Mouse (Mus musculus) spleen, postnatal 14 days (tissue): Measurements from ENCODE around the gene Ephb1.

Source experiments
- DNase-seq, 2 experiments: peaks; one replicate each; pipeline ENCODE4 v3.0.0; 2021 to 2022; ENCODE audit warnings: low spot score in 2 of 2

Ephb1 gene

GRCm38 (mm10) chr9:102354561-102354973 lies at the start of gene Ephb1:
Ephb1 (minus strand) TSS chr9:102354693.
- peak in 1 of 2 experiments; percentile 21 for DNase-seq

GRCm38 (mm10) chr9:102403086-102404021 lies 48.9 kb upstream of the Ephb1 start:
- DNase-seq, result no peak

GRCm38 (mm10) chr9:102402671-102403070 lies 48.2 kb upstream of the Ephb1 start:
- no peak for DNase-seq

- no peak for DNase-seq
Measured at GRCm38 (mm10) chr9:102388266-102388665, 33.8 kb upstream of the Ephb1 start.

GRCm38 (mm10) chr9:102386816-102387215 lies 32.3 kb upstream of the Ephb1 start:
- DNase-seq, result no peak

- DNase-seq, result no peak
Measured at GRCm38 (mm10) chr9:102380235-102380634, 25.7 kb upstream of the Ephb1 start.

GRCm38 (mm10) chr9:102374661-102375060 lies 20.2 kb upstream of the Ephb1 start:
- DNase-seq, result no peak

- DNase-seq, result no peak
Measured at GRCm38 (mm10) chr9:102373886-102374285, 19.4 kb upstream of the Ephb1 start.

- no peak for DNase-seq
Measured at GRCm38 (mm10) chr9:102371936-102372335, 17.4 kb upstream of the Ephb1 start.

- no peak for DNase-seq
Measured at GRCm38 (mm10) chr9:102371036-102371770, 16.7 kb upstream of the Ephb1 start.

- DNase-seq, result no peak
Measured at GRCm38 (mm10) chr9:102370141-102370540, 15.6 kb upstream of the Ephb1 start.

- DNase-seq, result no peak
Measured at GRCm38 (mm10) chr9:102369141-102369540, 14.6 kb upstream of the Ephb1 start.

- no peak for DNase-seq
Measured at GRCm38 (mm10) chr9:102367796-102368195, 13.3 kb upstream of the Ephb1 start.

- no peak for DNase-seq
Measured at GRCm38 (mm10) chr9:102365536-102365935, 11.0 kb upstream of the Ephb1 start.

- DNase-seq, result no peak
Measured at GRCm38 (mm10) chr9:102359311-102359710, 4.8 kb upstream of the Ephb1 start.

GRCm38 (mm10) chr9:102358711-102359110 lies 4.2 kb upstream of the Ephb1 start:
- no peak for DNase-seq

GRCm38 (mm10) chr9:102358011-102358410 lies 3.5 kb upstream of the Ephb1 start:
- no peak for DNase-seq

GRCm38 (mm10) chr9:102356516-102356915 lies 2.0 kb upstream of the Ephb1 start:
- DNase-seq, result no peak

- no peak for DNase-seq
Measured at GRCm38 (mm10) chr9:102355726-102356125, 1.2 kb upstream of the Ephb1 start.

- DNase-seq, result no peak
Measured at GRCm38 (mm10) chr9:102353636-102354491, 629 bp downstream of the Ephb1 start.

GRCm38 (mm10) chr9:102353056-102353635 lies 1.3 kb downstream of the Ephb1 start:
- DNase-seq, result no peak
